Comparison of ENCODE assay signal across 13 mouse cellular contexts in the genomic region with DNA sequence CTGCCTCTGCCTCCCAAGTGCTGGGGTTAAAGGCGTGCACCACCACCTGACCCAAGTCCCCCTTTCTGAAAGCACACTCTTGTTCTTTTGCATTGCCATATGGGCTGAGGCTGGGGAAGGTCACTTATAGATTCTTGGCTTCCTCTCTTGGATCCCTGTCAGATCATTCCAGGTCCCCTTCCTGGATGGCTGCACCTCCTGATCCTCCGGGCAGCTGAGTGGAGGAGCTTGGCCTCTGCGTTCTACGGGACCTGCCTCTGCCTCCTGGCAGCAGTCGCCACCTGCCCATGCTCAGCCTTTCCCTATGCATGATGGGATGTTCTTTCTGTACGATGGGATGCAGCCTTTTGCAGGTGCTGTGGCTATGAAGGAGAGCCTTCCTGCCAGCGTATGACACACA.
DNase-seq lines count a peak whose midpoint lies in the region.
"Had no signal": no experiment of that assay in that cellular context is flagged by ENCODE, and none has a peak within 500 bp of the region (broad histone marks: within the 10 kb centered on the region; RNA-seq: fewer than 3 reads in every experiment).

No protein-coding gene starts in this region.

- DNase-seq in cerebellum, adult 11-12 months = peak; percentile 21
- DNase-seq in cerebellum, adult 9-10 months = no peak
- DNase-seq in cerebellum, postnatal 10 days = peak; percentile 61 to 66
- DNase-seq in cerebellum, adult 9-11 months = no peak
- DNase-seq: adrenal gland, adult 2 months; adrenal gland, adult 8-10 months; adrenal gland, postnatal 10 days; adrenal gland, postnatal 14 days; adrenal gland, postnatal 25 days; adrenal gland, postnatal 36 days; B cell, adult 2 months; cerebellum, adult 11 months; cerebellum, adult 18-20 months had no signal

Comparison
In these comparisons a context has a peak if more than half of its experiments do, and no peak if none do; other contexts are left out.
1. DNase-seq: peak in cerebellum, adult 11-12 months (single experiment) and cerebellum, postnatal 10 days (2 of 2); none in cerebellum, adult 9-10 months (single experiment) and cerebellum, adult 9-11 months (single experiment).